15 mouse cellular contexts compared by ENCODE assay signal in genomic region chr19:32604563-32605252, GRCm38 (mm10). TPM values are rescaled to one million over a fixed set of nuclear protein-coding genes. Genes with fewer than 3 reads are reported as not detected.
A peak's percentile ranks its signal among the peaks of the same experiment; 100 is the strongest.
DNase-seq lines count a peak whose midpoint lies in the region; ATAC-seq and TF ChIP-seq lines count a peak whose summit lies in the region.
"Had no signal": no experiment of that assay in that cellular context is flagged by ENCODE, and none has a peak within 500 bp of the region (broad histone marks: within the 10 kb centered on the region; RNA-seq: fewer than 3 reads in every experiment).

No protein-coding gene starts in this region.

- peak; percentile 15 to 38 for DNase-seq in cerebellum, postnatal 10 days
- DNase-seq in cerebellum, adult 8-10 months = no peak
- DNase-seq in liver, adult 2 months (ENCODE audit: extremely low read depth, low read depth, low spot score) = peak; percentile 71
- DNase-seq in gonadal fat pad, adult 2 months (ENCODE audit: low read depth) = peak; percentile 79
- no peak for DNase-seq in spleen, adult 18-20 months
- DNase-seq in layer of hippocampus, postnatal 14 days (ENCODE audit: low spot score in 2 of 2) = no peak
- DNase-seq: cerebellum, adult 2 months; embryo, embryonic 11 days; gastrocnemius, postnatal 36 days; midbrain, embryonic 14.5 days; thymus, postnatal 4 days had no signal

- H3K4me3 ChIP-seq in liver, adult 2 months (ENCODE audit: insufficient read depth, low read depth, low read length) = no peak overlapping the region
- H3K4me3 ChIP-seq in liver, embryonic 12.5 days = no peak overlapping the region
- H3K4me3 ChIP-seq: hindbrain, embryonic 10.5 days; lung, embryonic 15.5 days had no signal

- H3K79me2 ChIP-seq in liver, adult 2 months (ENCODE audit: control insufficient read depth, insufficient read depth, low read length) = peaks cover 3% of the 10 kb centered on the region; the same call in 1 of the 2 replicates

- H3K9ac ChIP-seq in liver, adult 2 months (ENCODE audit: low read depth, low read length) = no peak overlapping the region
- no peak overlapping the region for H3K9ac ChIP-seq in liver, embryonic 12.5 days
- H3K9ac ChIP-seq: lung, embryonic 15.5 days had no signal

- TF ChIP-seq POLR2A in liver, adult 2 months (IDR thresholded peaks at IDR 0.05; ENCODE audit: extremely low read depth, insufficient read depth, low read length) = no peak

- H3K27ac ChIP-seq in liver, adult 2 months (replicated peaks; ENCODE audit: insufficient read depth, low read depth, low read length) = no peak overlapping the region
- H3K27ac ChIP-seq in liver, embryonic 12.5 days = no peak overlapping the region
- H3K27ac ChIP-seq: hindbrain, embryonic 10.5 days; lung, embryonic 15.5 days had no signal

- no peaks in the 10 kb centered on the region for H3K9me3 ChIP-seq in liver, embryonic 12.5 days (replicated peaks)
- H3K9me3 ChIP-seq: hindbrain, embryonic 10.5 days; lung, embryonic 15.5 days had no signal

- no peak for TF ChIP-seq CTCF in liver, adult 2 months (IDR thresholded peaks at IDR 0.05; ENCODE audit: low read depth, low read length)

- H3K4me2 ChIP-seq in liver, embryonic 12.5 days = no peak overlapping the region
- H3K4me2 ChIP-seq: lung, embryonic 15.5 days had no signal

- H3K36me3 ChIP-seq in liver, adult 2 months (ENCODE audit: control insufficient read depth, insufficient read depth, low read length) = no peaks in the 10 kb centered on the region
- no peaks in the 10 kb centered on the region for H3K36me3 ChIP-seq in liver, embryonic 12.5 days
- H3K36me3 ChIP-seq: hindbrain, embryonic 10.5 days; lung, embryonic 15.5 days had no signal

- WGBS in liver, adult 2 months = 46% methylated on average over 6 of the region's 6 CpGs
- WGBS in liver, embryonic 12.5 days (ENCODE audit: insufficient replicate concordance) = 69% methylated on average over 6 of the region's 6 CpGs

- H3K27me3 ChIP-seq in liver, adult 2 months (ENCODE audit: control insufficient read depth, insufficient read depth, low read length) = no peaks in the 10 kb centered on the region
- H3K27me3 ChIP-seq in liver, embryonic 12.5 days (replicated peaks) = no peaks in the 10 kb centered on the region
- H3K27me3 ChIP-seq: lung, embryonic 15.5 days had no signal

- H3K4me1 ChIP-seq in liver, adult 2 months (ENCODE audit: control insufficient read depth, insufficient read depth, low read length) = peaks cover 17% of the 10 kb centered on the region
- H3K4me1 ChIP-seq in liver, embryonic 12.5 days = no peaks in the 10 kb centered on the region
- H3K4me1 ChIP-seq: hindbrain, embryonic 10.5 days; lung, embryonic 15.5 days had no signal

- ATAC-seq in liver, embryonic 12.5 days = no peak
- ATAC-seq in megakaryocyte progenitor cell, adult 5-6 weeks (replicated peaks; ENCODE audit: poor library complexity) = 0 out of 2 replicates have a peak, but pooled peaks have one; percentile 20

RNA-seq across cellular contexts. Expression of gene Papss2, which starts 9.1 kb away (rescaled TPM):
- 211 and 223 TPM in 2 replicates for total RNA-seq in liver, adult 2 months (2014; rRNA removed)
- 75.1 and 86.7 TPM in 2 replicates for polyA plus RNA-seq in liver, adult 2 months (2012; rRNA removed)
- 2.0 and 3.1 TPM in 2 replicates for polyA plus RNA-seq in liver, embryonic 12.5 days (2016; fragmentation: Nextera tagmentation; extraction: Ambion mirVana)
- polyA plus RNA-seq in gonadal fat pad, adult 2 months (2012; rRNA removed) = 12.1 and 12.4 TPM in 2 replicates
- total RNA-seq in megakaryocyte progenitor cell, adult 5-6 weeks (2015) = 48.6 and 61.3 TPM in 2 replicates
- total RNA-seq in megakaryocyte progenitor cell, adult 5-6 weeks (2017) = 24.0 and 24.2 TPM in 2 replicates
- total RNA-seq in layer of hippocampus, postnatal 14 days (2021) = 1 to 10 TPM; 7.3 to 8.4 TPM

Comparison
In these comparisons a context has a peak if more than half of its experiments do, and no peak if none do; other contexts are left out.
1. DNase-seq: peak in cerebellum, postnatal 10 days (2 of 2), liver, adult 2 months (single experiment) and gonadal fat pad, adult 2 months (single experiment); none in cerebellum, adult 8-10 months (single experiment), spleen, adult 18-20 months (0 of 2) and layer of hippocampus, postnatal 14 days (0 of 2).